Mouse (Mus musculus) G1E (cell line): Measurements from ENCODE around the gene Zdhhc9.

Experiments used
- CTCF ChIP-seq: IDR thresholded peaks from 2 replicates; pipeline ENCODE4 v1.5.1; 2012; ENCODE audit warnings: low read depth, low read length, inconsistent platforms, mixed read lengths
- TAL1 ChIP-seq: conservative IDR thresholded peaks from 2 replicates; pipeline ENCODE4 v1.6.1; 2012; ENCODE audit warnings: low read depth, low read length, inconsistent platforms, mixed read lengths

DNA sequence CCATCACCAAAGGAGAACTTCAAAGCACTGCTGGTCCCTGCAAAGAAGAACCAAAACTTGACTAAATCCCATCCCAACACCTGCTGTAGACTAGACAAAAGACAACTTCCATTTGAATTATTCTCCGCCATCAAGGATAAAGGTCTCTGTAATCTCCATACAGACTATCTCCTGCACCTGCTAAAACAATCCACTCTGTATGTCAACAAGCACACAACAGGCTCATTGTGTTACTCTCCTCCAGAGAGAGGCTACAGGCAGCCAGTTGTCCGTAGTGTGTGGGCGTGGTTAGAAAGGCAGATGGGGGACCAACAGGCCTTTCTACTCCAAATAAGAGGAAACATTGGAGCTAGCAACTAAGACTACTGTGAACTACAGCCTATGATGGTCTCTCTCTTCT is 10.8 kb downstream of the Zdhhc9 start:
- TF ChIP-seq CTCF (no peak), TAL1 (no peak)
